Mouse (Mus musculus): Measurements from ENCODE around the gene Oaz1. TPM values are rescaled to one million over a fixed set of nuclear protein-coding genes. Genes with fewer than 3 reads are reported as not detected.
A peak's percentile ranks its signal among the peaks of the same experiment; 100 is the strongest.

Gene Oaz1
- polyA plus RNA-seq, 1 experiment, result 1,172 TPM

DNA sequence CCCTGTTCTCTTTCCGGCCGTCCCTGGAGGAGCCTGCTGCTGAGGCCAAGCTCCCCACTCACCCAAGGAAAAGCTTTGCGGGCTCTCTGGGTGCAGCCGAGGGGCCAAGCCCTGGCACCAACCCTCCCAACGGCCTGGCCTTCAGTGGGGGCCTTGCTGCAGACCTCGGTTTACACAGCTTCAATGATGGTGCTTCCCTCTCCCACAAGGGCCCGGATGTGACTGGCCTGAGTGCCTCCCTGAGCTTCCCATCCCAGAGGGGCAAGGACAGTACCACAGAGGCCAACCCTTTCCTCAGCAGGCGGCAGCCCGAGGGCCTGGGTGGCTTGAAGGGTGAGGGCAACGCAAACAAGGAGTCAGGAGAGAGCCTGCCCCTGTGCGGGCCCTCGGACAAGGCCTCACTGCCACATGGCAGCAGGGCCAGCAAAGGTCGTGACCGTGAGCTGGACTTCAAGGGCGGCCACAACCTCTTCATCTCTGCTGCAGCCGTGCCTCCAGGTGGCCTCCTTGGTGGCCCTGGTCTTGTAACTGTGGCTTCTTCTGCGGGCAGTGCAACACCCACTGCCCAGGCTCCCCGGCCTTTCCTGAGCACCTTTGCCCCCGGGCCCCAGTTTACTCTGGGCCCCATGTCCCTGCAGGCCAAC, 35.6 kb upstream of the Oaz1 start:
- Histone ChIP-seq H3K27ac (ENCODE audit: insufficient read depth, low read depth, low read length) (no peak overlapping the region), H3K4me3 (ENCODE audit: low read depth, low read length) (no peak overlapping the region), H3K36me3 (ENCODE audit: control insufficient read depth, insufficient read depth, low read length) (peaks cover 81% of the 10 kb centered on the region), H3K4me1 (ENCODE audit: control insufficient read depth, insufficient read depth, insufficient read length, low read length) (no peaks in the 10 kb centered on the region; the same call in 1 of the 2 replicates), H3K27me3 (ENCODE audit: control insufficient read depth, insufficient read depth, low read length) (no peaks in the 10 kb centered on the region)
- TF ChIP-seq POLR2A (IDR thresholded peaks at IDR 0.05; ENCODE audit: low read depth, low read length) (no peak), CTCF (IDR thresholded peaks at IDR 0.05; ENCODE audit: extremely low read depth, insufficient read length, insufficient replicate concordance, low read depth, low read length) (no peak)
- WGBS, result 89% methylated on average over 19 of the region's 19 CpGs

DNA sequence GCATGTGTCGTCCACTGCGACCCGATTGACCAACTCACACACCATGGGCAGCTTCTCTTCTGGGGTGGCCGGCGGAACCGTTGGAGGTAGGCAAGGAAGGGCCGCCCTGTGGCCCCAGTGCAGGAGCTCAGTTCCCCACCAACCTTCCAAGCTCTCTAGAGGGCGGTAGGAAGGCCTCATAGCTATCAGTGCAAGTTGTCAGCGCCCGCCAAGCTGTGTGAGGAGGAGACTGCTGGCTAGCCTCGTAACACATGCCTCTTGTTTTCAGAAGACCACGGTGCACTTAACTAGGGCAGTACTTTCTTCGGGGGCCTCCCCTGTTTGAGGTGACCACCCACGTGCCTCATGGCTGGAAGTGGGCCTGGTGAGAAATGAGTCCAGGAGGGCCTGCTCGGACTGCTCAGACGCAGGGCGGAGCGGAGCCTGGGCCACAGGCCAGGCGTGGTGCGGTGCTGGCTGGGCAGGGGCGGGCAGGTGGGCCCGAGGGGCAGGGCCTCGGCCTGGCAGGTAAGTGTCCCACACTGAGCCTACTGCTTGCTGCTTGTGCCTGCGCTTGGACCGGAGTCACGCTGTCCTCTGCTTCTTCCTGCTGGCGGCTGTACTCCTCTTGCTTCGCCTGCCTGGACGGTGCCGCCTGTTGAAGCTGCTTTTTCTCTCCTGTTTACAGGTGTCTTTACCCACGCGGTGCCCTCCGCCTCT, 34.8 kb upstream of the Oaz1 start:
- H3K27me3 ChIP-seq (ENCODE audit: control insufficient read depth, insufficient read depth, low read length), result no peaks in the 10 kb centered on the region
- TF ChIP-seq CTCF (IDR thresholded peaks at IDR 0.05; ENCODE audit: extremely low read depth, insufficient read length, insufficient replicate concordance, low read depth, low read length) (no peak), POLR2A (IDR thresholded peaks at IDR 0.05; ENCODE audit: low read depth, low read length) (no peak)
- no peak overlapping the region for H3K4me3 ChIP-seq (ENCODE audit: low read depth, low read length)
- no peak overlapping the region for H3K27ac ChIP-seq (ENCODE audit: insufficient read depth, low read depth, low read length)
- H3K4me1 ChIP-seq (ENCODE audit: control insufficient read depth, insufficient read depth, insufficient read length, low read length), result no peaks in the 10 kb centered on the region; the same call in 1 of the 2 replicates
- H3K36me3 ChIP-seq (ENCODE audit: control insufficient read depth, insufficient read depth, low read length), result peaks cover 77% of the 10 kb centered on the region
- 83% methylated on average over 33 of the region's 33 CpGs for WGBS

DNA sequence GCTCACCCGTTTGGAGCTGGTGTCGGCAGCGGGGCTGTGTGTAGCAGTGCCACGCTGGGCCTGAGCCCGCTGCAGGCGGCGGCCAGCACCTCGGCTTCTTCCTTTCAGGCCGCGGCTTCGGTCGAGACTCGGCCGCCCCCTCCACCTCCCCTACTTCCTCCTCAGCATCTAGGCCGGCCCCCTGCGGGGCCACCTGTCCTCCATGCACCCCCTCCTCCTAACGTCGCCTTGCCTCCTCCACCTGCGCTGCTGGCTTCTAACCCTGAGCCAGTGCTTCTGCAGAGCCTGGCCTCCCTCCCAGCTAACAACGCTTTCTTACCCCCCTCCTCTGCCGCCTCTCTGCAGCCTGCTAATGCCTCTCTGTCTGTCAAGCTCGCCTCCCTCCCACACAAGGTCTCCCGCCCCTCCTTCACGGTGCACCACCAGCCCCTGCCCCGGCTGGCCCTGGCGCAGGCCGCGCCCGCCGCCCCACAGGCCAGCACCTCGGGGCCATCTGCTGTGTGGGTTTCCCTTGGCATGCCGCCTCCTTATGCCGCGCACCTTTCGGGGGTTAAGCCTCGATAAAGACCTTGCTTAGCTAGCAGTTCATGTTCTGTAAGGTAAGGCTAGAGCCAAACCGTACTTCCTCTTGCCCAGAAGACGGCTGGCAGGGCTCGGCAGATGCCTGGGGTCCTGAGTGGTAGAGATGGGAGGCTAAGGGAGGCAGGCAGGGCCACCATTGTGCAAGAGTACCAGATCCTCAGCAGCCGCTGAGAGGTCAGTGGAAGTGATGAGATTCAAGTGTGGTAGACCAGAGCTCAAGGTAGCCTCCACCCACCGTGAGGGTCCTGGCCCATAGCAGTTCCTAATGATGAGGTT, 34.1 kb upstream of the Oaz1 start:
- Histone ChIP-seq H3K27me3 (ENCODE audit: control insufficient read depth, insufficient read depth, low read length) (no peaks in the 10 kb centered on the region), H3K4me3 (ENCODE audit: low read depth, low read length) (peak overlapping the region; percentile 24; the same call in 1 of the 2 replicates), H3K36me3 (ENCODE audit: control insufficient read depth, insufficient read depth, low read length) (peaks cover 71% of the 10 kb centered on the region), H3K4me1 (ENCODE audit: control insufficient read depth, insufficient read depth, insufficient read length, low read length) (no peaks in the 10 kb centered on the region; the same call in 1 of the 2 replicates), H3K27ac (ENCODE audit: insufficient read depth, low read depth, low read length) (no peak overlapping the region)
- WGBS, result 66% methylated on average over 41 of the region's 41 CpGs
- TF ChIP-seq POLR2A (IDR thresholded peaks at IDR 0.05; ENCODE audit: low read depth, low read length) (no peak), CTCF (IDR thresholded peaks at IDR 0.05; ENCODE audit: extremely low read depth, insufficient read length, insufficient replicate concordance, low read depth, low read length) (no peak)

DNA sequence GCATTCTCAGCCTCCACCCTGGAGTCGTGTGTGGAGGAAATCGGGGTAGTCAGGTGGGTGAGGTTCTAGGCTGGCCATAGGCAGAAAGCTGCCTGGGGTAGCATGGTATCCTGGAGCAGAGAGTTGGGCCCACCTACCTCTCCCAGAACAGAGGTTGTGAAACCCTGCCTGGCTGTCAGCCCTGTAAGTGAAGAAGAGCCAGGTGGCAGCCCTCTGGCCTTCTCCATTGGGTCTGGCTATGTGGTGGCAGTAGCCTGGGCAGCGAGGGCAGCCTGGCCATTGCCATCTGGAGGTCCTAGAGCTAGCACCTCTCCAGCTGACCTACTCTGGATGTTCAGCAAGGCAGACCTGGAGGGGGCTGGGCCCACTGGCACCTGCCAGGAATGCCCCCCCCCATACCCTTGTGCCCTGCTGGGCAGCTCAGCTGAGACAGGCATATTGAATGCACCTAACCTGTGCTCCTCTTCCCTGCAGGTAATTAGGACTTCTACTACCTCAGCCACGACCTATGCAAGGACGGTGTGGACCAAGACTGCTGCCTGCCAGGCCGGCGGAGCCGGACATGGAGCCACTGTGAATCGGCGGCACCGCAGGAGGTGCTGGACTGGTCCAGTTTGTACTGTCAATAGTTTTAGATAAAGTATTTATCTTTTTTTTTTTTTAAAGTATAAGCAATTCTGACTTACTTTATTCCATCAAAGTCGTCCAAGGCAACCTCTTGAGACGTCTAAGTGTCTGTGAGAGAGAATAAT, 33.2 kb upstream of the Oaz1 start:
- Histone ChIP-seq H3K4me1 (ENCODE audit: control insufficient read depth, insufficient read depth, insufficient read length, low read length) (no peaks in the 10 kb centered on the region; the same call in 1 of the 2 replicates), H3K27ac (ENCODE audit: insufficient read depth, low read depth, low read length) (no peak overlapping the region), H3K36me3 (ENCODE audit: control insufficient read depth, insufficient read depth, low read length) (peaks cover 63% of the 10 kb centered on the region), H3K4me3 (ENCODE audit: low read depth, low read length) (no peak overlapping the region), H3K27me3 (ENCODE audit: control insufficient read depth, insufficient read depth, low read length) (no peaks in the 10 kb centered on the region)
- WGBS, result 85% methylated on average over 13 of the region's 13 CpGs
- TF ChIP-seq POLR2A (IDR thresholded peaks at IDR 0.05; ENCODE audit: low read depth, low read length) (no peak), CTCF (IDR thresholded peaks at IDR 0.05; ENCODE audit: extremely low read depth, insufficient read length, insufficient replicate concordance, low read depth, low read length) (no peak)

DNA sequence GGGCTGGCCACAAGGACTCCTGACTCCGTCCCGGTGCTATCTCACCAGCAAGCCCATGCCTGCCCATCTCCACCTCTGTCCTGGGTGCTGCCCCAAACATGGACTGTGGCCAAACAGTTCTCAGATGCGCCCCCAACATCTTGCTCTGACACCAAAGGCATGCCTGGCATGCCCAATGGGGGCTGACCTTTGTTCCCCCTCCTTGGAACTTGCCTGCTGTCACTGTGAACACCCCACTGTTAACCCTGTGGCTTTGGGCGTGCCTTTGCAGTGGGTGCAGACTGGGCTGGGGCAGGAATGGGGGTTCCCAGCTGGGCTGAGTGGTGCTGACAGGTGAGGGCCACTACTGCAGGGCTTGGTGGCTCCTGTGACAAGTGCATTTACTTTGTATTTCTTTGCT, 32.7 kb upstream of the Oaz1 start:
- Histone ChIP-seq H3K4me3 (ENCODE audit: low read depth, low read length) (no peak overlapping the region), H3K27me3 (ENCODE audit: control insufficient read depth, insufficient read depth, low read length) (no peaks in the 10 kb centered on the region), H3K36me3 (ENCODE audit: control insufficient read depth, insufficient read depth, low read length) (peaks cover 58% of the 10 kb centered on the region), H3K27ac (ENCODE audit: insufficient read depth, low read depth, low read length) (no peak overlapping the region), H3K4me1 (ENCODE audit: control insufficient read depth, insufficient read depth, insufficient read length, low read length) (no peaks in the 10 kb centered on the region; the same call in 1 of the 2 replicates)
- WGBS, result 72% methylated on average over 4 of the region's 4 CpGs
- TF ChIP-seq POLR2A (IDR thresholded peaks at IDR 0.05; ENCODE audit: low read depth, low read length) (no peak), CTCF (IDR thresholded peaks at IDR 0.05; ENCODE audit: extremely low read depth, insufficient read length, insufficient replicate concordance, low read depth, low read length) (no peak)

DNA sequence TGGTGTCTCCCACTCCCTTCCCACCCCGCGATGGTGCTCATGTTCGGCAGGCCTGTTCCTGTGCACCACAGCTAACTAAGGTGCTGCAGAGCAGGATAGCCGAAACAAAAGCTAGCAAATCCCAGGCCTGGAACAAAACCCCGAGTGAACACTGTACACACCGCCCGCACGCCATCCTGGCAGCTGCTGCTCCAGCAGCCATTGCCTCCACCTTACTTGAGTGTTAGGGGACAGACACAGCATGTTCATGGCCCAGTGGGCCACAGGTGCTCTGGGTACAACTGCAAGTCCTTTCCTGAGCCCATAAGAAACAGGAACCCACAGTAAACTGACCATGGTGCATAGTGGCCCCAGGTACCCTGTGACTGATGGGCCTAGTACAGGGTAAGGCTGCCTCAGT, 31.7 kb upstream of the Oaz1 start:
- WGBS, result 89% methylated on average over 8 of the region's 8 CpGs
- H3K27me3 ChIP-seq (ENCODE audit: control insufficient read depth, insufficient read depth, low read length), result no peaks in the 10 kb centered on the region
- H3K4me3 ChIP-seq (ENCODE audit: low read depth, low read length), result no peak overlapping the region
- H3K4me1 ChIP-seq (ENCODE audit: control insufficient read depth, insufficient read depth, insufficient read length, low read length), result peaks cover 7% of the 10 kb centered on the region
- TF ChIP-seq POLR2A (IDR thresholded peaks at IDR 0.05; ENCODE audit: low read depth, low read length) (no peak), CTCF (IDR thresholded peaks at IDR 0.05; ENCODE audit: extremely low read depth, insufficient read length, insufficient replicate concordance, low read depth, low read length) (no peak)
- peaks cover 50% of the 10 kb centered on the region for H3K36me3 ChIP-seq (ENCODE audit: control insufficient read depth, insufficient read depth, low read length)
- H3K27ac ChIP-seq (ENCODE audit: insufficient read depth, low read depth, low read length), result no peak overlapping the region

Measured in small intestine, adult 2 months (tissue).